Mouse (Mus musculus) limb, embryonic 13.5 days (tissue): Measurements from ENCODE around the gene Gm6763. TPM values are rescaled to one million over a fixed set of nuclear protein-coding genes. Genes with fewer than 3 reads are reported as not detected.
"Not testable (repeated sequence)": the region's sequence is repeated elsewhere in the genome, so short reads cannot be mapped to it uniquely, and the experiment has no call there.

ENCODE experiments used
- ATAC-seq: fragments of 200-750 bp; cut with Nextera tagmentation; 2 replicates; pipeline ENCODE4 v1.8.0; 2017; ENCODE audit warnings: low read depth, moderate number of reproducible peaks, moderate TSS enrichment; ENCODE audit not compliant: low FRiP score
- H3K27ac ChIP-seq: fragments of 300-500 bp; sonication (generic); 2 replicates; pipeline ENCODE4 v1.5.1; 2015; ENCODE audit warnings: inconsistent platforms, mild to moderate bottlenecking, moderate library complexity
- H3K27me3 ChIP-seq: fragments of 300-500 bp; sonication (generic); 2 replicates; pipeline ENCODE4 v1.6.1; 2015; ENCODE audit warnings: mild to moderate bottlenecking, inconsistent platforms
- H3K36me3 ChIP-seq: fragments of 300-500 bp; sonication (generic); 2 replicates; pipeline ENCODE4 v1.6.1; 2015; ENCODE audit warnings: inconsistent platforms, mild to moderate bottlenecking, moderate library complexity
- H3K4me1 ChIP-seq: fragments of 300-500 bp; sonication (generic); 2 replicates; pipeline ENCODE4 v1.6.1; 2015; ENCODE audit warnings: inconsistent platforms
- H3K4me2 ChIP-seq: fragments of 300-500 bp; sonication (generic); replicated peaks from 2 replicates; pipeline ENCODE4 v1.6.1; 2015; ENCODE audit warnings: inconsistent platforms, mild to moderate bottlenecking, moderate library complexity
- H3K4me3 ChIP-seq: fragments of 300-500 bp; sonication (generic); 2 replicates; pipeline ENCODE4 v1.5.1; 2015; ENCODE audit warnings: moderate library complexity, mild to moderate bottlenecking, inconsistent platforms
- H3K9ac ChIP-seq: fragments of 300-500 bp; sonication (generic); 2 replicates; pipeline ENCODE4 v1.6.1; 2015; ENCODE audit warnings: mild to moderate bottlenecking, inconsistent platforms
- H3K9me3 ChIP-seq: fragments of 300-500 bp; sonication (generic); 2 replicates; pipeline ENCODE4 v1.6.1; 2016; ENCODE audit warnings: inconsistent platforms
- WGBS: fragments of 180-500 bp; shearing (Covaris S2); methylation state at CpG from one replicate; pipeline ENCODE4 v1.1.7; 2015; 5-methylcytosine and 5-hydroxymethylcytosine counted together
- polyA plus RNA-seq: library from polyadenylated mRNA; unstranded; fragments of >200 nt; fragmentation: Nextera tagmentation; extraction: Ambion mirVana; gene quantifications from 2 replicates; pipeline ENCODE4 v1.2.1, GENCODE M21; 2015

The Gm6763 gene
- polyA plus RNA-seq = not detected in 2 replicates

DNA sequence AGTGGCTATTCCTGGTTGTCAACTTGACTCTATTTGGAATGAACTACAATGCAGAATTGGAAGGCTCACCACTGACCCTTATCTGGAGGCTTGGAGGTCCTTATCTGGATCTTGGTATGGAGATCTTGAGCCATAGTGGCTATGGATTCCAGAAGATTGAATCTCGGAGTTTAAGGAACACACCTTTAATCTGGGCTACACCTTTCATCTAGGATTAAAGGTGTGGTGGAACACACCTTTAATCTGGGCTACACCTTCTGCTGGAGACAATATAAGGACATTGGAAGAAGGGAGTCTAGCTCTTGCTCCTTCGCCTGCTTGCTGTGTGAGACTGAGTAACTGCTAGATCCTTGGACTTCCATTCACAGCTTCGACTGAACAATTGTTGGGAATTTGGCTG lies at the start of gene Gm6763:
Gene Gm6763 (plus strand): TSS at position 301 of the 400 bp plus-strand sequence.
- ATAC-seq, H3K4me2 ChIP-seq, H3K9ac ChIP-seq, H3K27me3 ChIP-seq, H3K4me1 ChIP-seq, H3K9me3 ChIP-seq, H3K36me3 ChIP-seq, H3K27ac ChIP-seq, H3K4me3 ChIP-seq: not testable (repeated sequence)
- WGBS = no CpG with 5 or more reads among the region's 3 CpGs

DNA sequence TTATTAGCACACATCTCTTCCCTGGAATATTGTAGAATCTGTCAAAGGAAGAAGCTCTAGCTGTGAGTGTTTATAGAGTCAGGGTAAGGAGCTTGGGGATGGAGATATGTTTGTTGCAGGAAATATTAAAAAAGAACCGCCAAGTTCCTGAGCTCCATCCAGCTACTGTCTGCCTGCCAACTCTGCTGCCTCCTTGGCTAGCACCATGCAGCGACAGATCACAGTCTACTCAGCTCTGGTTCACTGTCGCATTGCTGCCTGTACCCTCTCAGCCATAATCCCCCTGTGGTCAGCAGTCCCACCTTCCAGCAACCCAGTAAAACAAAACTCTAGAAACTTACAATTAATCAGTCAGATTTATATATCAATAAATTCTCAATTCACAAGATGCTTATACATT lies 41.3 kb upstream of the Gm6763 start:
- no peak overlapping the region for H3K4me2 ChIP-seq
- no peaks in the 10 kb centered on the region for H3K4me1 ChIP-seq
- no peak for ATAC-seq

DNA sequence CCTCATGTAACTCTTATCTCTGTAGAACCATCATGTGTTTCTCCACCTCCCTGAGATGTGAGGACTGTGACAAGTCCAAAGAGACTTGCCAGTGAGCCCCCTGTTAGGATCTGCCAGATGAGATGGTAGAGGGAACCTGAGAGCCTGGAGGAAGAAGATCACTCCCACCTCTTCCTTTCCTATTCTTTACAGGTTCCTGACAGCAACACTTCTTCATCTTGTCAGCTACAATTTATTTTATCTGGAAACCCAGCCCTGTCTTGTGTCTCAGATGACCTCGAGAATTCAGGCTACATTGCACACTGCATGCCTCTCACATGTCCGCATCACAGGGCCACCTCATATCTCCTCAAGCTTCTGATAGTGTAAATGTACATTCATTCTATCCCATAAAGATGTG lies 33.0 kb upstream of the Gm6763 start:
- no peak overlapping the region for H3K4me3 ChIP-seq
- no peaks in the 10 kb centered on the region for H3K36me3 ChIP-seq
- WGBS = 74% methylated on average over 2 of the region's 2 CpGs
- ATAC-seq = no peak
- no peak overlapping the region for H3K27ac ChIP-seq
- H3K4me2 ChIP-seq = no peak overlapping the region
- no peaks in the 10 kb centered on the region for H3K9me3 ChIP-seq
- H3K9ac ChIP-seq = no peak overlapping the region
- no peaks in the 10 kb centered on the region for H3K4me1 ChIP-seq
- H3K27me3 ChIP-seq = no peaks in the 10 kb centered on the region

More for the DNA sequence above, 41.3 kb upstream of the Gm6763 start:
- no peaks in the 10 kb centered on the region for H3K9me3 ChIP-seq
- WGBS = 68% methylated on average over 3 of the region's 3 CpGs
- no peak overlapping the region for H3K4me3 ChIP-seq
- H3K27me3 ChIP-seq = no peaks in the 10 kb centered on the region
- H3K36me3 ChIP-seq = no peaks in the 10 kb centered on the region
- H3K27ac ChIP-seq = no peak overlapping the region
- H3K9ac ChIP-seq = no peak overlapping the region

DNA sequence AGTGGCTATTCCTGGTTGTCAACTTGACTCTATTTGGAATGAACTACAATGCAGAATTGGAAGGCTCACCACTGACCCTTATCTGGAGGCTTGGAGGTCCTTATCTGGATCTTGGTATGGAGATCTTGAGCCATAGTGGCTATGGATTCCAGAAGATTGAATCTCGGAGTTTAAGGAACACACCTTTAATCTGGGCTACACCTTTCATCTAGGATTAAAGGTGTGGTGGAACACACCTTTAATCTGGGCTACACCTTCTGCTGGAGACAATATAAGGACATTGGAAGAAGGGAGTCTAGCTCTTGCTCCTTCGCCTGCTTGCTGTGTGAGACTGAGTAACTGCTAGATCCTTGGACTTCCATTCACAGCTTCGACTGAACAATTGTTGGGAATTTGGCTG lies 8.6 kb upstream of the Gm6763 start, which contains the start of gene Gm21293:
Gene Gm21293 (plus strand): TSS at position 301 of the 400 bp plus-strand sequence.
- H3K27me3 ChIP-seq, H3K4me2 ChIP-seq, H3K9me3 ChIP-seq, H3K27ac ChIP-seq, H3K4me3 ChIP-seq, H3K36me3 ChIP-seq, H3K4me1 ChIP-seq, ATAC-seq, H3K9ac ChIP-seq: not testable (repeated sequence)
- no CpG with 5 or more reads among the region's 3 CpGs for WGBS

DNA sequence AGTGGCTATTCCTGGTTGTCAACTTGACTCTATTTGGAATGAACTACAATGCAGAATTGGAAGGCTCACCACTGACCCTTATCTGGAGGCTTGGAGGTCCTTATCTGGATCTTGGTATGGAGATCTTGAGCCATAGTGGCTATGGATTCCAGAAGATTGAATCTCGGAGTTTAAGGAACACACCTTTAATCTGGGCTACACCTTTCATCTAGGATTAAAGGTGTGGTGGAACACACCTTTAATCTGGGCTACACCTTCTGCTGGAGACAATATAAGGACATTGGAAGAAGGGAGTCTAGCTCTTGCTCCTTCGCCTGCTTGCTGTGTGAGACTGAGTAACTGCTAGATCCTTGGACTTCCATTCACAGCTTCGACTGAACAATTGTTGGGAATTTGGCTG lies 8.4 kb downstream of the Gm6763 start, which contains the start of gene Gm8764:
Gene Gm8764 (plus strand): TSS at position 301 of the 400 bp plus-strand sequence.
- not testable (repeated sequence) for H3K9me3 ChIP-seq, H3K27ac ChIP-seq, H3K9ac ChIP-seq, ATAC-seq, H3K4me1 ChIP-seq, H3K4me2 ChIP-seq, H3K27me3 ChIP-seq, H3K36me3 ChIP-seq, H3K4me3 ChIP-seq
- no CpG with 5 or more reads among the region's 3 CpGs for WGBS

DNA sequence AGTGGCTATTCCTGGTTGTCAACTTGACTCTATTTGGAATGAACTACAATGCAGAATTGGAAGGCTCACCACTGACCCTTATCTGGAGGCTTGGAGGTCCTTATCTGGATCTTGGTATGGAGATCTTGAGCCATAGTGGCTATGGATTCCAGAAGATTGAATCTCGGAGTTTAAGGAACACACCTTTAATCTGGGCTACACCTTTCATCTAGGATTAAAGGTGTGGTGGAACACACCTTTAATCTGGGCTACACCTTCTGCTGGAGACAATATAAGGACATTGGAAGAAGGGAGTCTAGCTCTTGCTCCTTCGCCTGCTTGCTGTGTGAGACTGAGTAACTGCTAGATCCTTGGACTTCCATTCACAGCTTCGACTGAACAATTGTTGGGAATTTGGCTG lies 16.9 kb downstream of the Gm6763 start, which contains the start of gene Gm21304:
Gene Gm21304 (plus strand): TSS at position 301 of the 400 bp plus-strand sequence.
- no CpG with 5 or more reads among the region's 3 CpGs for WGBS
- H3K9me3 ChIP-seq, H3K4me2 ChIP-seq, H3K36me3 ChIP-seq, H3K9ac ChIP-seq, H3K4me3 ChIP-seq, H3K27me3 ChIP-seq, H3K4me1 ChIP-seq, H3K27ac ChIP-seq, ATAC-seq: not testable (repeated sequence)

DNA sequence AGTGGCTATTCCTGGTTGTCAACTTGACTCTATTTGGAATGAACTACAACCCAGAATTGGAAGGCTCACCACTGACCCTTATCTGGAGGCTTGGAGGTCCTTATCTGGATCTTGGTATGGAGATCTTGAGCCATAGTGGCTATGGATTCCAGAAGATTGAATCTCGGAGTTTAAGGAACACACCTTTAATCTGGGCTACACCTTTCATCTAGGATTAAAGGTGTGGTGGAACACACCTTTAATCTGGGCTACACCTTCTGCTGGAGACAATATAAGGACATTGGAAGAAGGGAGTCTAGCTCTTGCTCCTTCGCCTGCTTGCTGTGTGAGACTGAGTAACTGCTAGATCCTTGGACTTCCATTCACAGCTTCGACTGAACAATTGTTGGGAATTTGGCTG lies 25.4 kb downstream of the Gm6763 start, which contains the start of gene Gm21312:
Gene Gm21312 (plus strand): TSS at position 301 of the 400 bp plus-strand sequence.
- not testable (repeated sequence) for H3K9me3 ChIP-seq, H3K27me3 ChIP-seq, ATAC-seq, H3K4me2 ChIP-seq, H3K4me1 ChIP-seq, H3K27ac ChIP-seq, H3K36me3 ChIP-seq, H3K9ac ChIP-seq, H3K4me3 ChIP-seq
- WGBS = no CpG with 5 or more reads among the region's 3 CpGs

DNA sequence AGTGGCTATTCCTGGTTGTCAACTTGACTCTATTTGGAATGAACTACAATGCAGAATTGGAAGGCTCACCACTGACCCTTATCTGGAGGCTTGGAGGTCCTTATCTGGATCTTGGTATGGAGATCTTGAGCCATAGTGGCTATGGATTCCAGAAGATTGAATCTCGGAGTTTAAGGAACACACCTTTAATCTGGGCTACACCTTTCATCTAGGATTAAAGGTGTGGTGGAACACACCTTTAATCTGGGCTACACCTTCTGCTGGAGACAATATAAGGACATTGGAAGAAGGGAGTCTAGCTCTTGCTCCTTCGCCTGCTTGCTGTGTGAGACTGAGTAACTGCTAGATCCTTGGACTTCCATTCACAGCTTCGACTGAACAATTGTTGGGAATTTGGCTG lies 33.9 kb downstream of the Gm6763 start, which contains the start of gene Gm20765:
Gene Gm20765 (plus strand): TSS at position 301 of the 400 bp plus-strand sequence.
- ATAC-seq, H3K4me1 ChIP-seq, H3K9ac ChIP-seq: not testable (repeated sequence)

DNA sequence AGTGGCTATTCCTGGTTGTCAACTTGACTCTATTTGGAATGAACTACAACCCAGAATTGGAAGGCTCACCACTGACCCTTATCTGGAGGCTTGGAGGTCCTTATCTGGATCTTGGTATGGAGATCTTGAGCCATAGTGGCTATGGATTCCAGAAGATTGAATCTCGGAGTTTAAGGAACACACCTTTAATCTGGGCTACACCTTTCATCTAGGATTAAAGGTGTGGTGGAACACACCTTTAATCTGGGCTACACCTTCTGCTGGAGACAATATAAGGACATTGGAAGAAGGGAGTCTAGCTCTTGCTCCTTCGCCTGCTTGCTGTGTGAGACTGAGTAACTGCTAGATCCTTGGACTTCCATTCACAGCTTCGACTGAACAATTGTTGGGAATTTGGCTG lies 42.4 kb downstream of the Gm6763 start, which contains the start of gene Gm4340:
Gene Gm4340 (plus strand): TSS at position 301 of the 400 bp plus-strand sequence.
- H3K4me3 ChIP-seq, H3K4me1 ChIP-seq, H3K27me3 ChIP-seq, H3K27ac ChIP-seq, H3K36me3 ChIP-seq, H3K9ac ChIP-seq, H3K9me3 ChIP-seq, ATAC-seq, H3K4me2 ChIP-seq: not testable (repeated sequence)
- no CpG with 5 or more reads among the region's 3 CpGs for WGBS

More for the DNA sequence above, 33.9 kb downstream of the Gm6763 start, which contains the start of gene Gm20765:
- not testable (repeated sequence) for H3K4me2 ChIP-seq, H3K27ac ChIP-seq, H3K9me3 ChIP-seq, H3K27me3 ChIP-seq, H3K4me3 ChIP-seq, H3K36me3 ChIP-seq
- WGBS = no CpG with 5 or more reads among the region's 3 CpGs

Other genes with a start within 250 kb of the Gm6763 start
- gene Gm21293, start 8.5 kb upstream of the Gm6763 start, polyA plus RNA-seq = not detected in 2 replicates
- gene Gm8764, start 8.5 kb downstream of the Gm6763 start, polyA plus RNA-seq = not detected in 2 replicates
- gene Gm21304, start 17.0 kb downstream of the Gm6763 start, polyA plus RNA-seq = not detected in 2 replicates
- gene Gm21312, start 25.5 kb downstream of the Gm6763 start, polyA plus RNA-seq = not detected in 2 replicates
- gene Gm20765, start 34.0 kb downstream of the Gm6763 start, polyA plus RNA-seq = not detected in 2 replicates
- gene Gm4340, start 42.5 kb downstream of the Gm6763 start, polyA plus RNA-seq = not detected in 2 replicates